Mouse (Mus musculus) left cerebral cortex, postnatal 36 days (tissue): ENCODE results near the gene Zfp398. TPM values are rescaled to one million over a fixed set of nuclear protein-coding genes. Genes with fewer than 3 reads are reported as not detected.

Source experiments
- microRNA-seq: library from miRNA; unstranded; fragments of <30 nt; microRNA quantifications from one replicate; pipeline ENCODE4 v1.2.0, GENCODE M21; 2022
- total RNA-seq, 2 experiments: library from RNA; stranded (reverse); gene quantifications; 2 replicates each; pipeline ENCODE4 v1.2.3; 2021

Zfp398 gene
- total RNA-seq, 2 experiments from 2014 or later, result 19.9 to 23.0 TPM

Small RNA genes within 50 kb of the gene (microRNA-seq; reads per million reads assigned to microRNA genes)
- gene Mir704, result not detected

Other genes with a start within 250 kb of the Zfp398 start
- 10 to 100 TPM; 12.8 to 13.7 TPM for gene Ezh2, start 240.3 kb upstream of the Zfp398 start, total RNA-seq
- gene Pdia4, start 22.2 kb upstream of the Zfp398 start, total RNA-seq, result 10 to 100 TPM; 45.3 to 70.1 TPM
- gene Zfp786, start 4.8 kb upstream of the Zfp398 start, total RNA-seq, result 1 to 10 TPM; 5.5 TPM
- gene Zfp282, start 41.5 kb downstream of the Zfp398 start, total RNA-seq, result 10 to 100 TPM; 14.0 to 14.8 TPM
- gene Zfp212, start 84.8 kb downstream of the Zfp398 start, total RNA-seq, result 10 to 100 TPM; 16.6 to 19.5 TPM
- 10 to 100 TPM; 19.8 to 20.8 TPM for gene Zfp956, start 117.7 kb downstream of the Zfp398 start, total RNA-seq
- 10 to 100 TPM; 29.7 to 37.4 TPM for gene Zfp777, start 213.2 kb downstream of the Zfp398 start, total RNA-seq